Mouse (Mus musculus) C3H10T1/2 (cell line): ENCODE results near the gene Mrpl21. TPM values are rescaled to one million over a fixed set of nuclear protein-coding genes. Genes with fewer than 3 reads are reported as not detected.

Experiments
- polyA plus RNA-seq, 2 experiments: library from polyadenylated mRNA; unstranded; fragments of >200 nt; fragmentation: generic; extraction: Trizol; gene quantifications; one replicate each; pipeline ENCODE4 v1.2.1; 2012; ENCODE audit warnings: missing spikeins in 2 of 2

Gene Mrpl21
- 10 to 100 TPM; 47.8 to 86.3 TPM for polyA plus RNA-seq

DNA sequence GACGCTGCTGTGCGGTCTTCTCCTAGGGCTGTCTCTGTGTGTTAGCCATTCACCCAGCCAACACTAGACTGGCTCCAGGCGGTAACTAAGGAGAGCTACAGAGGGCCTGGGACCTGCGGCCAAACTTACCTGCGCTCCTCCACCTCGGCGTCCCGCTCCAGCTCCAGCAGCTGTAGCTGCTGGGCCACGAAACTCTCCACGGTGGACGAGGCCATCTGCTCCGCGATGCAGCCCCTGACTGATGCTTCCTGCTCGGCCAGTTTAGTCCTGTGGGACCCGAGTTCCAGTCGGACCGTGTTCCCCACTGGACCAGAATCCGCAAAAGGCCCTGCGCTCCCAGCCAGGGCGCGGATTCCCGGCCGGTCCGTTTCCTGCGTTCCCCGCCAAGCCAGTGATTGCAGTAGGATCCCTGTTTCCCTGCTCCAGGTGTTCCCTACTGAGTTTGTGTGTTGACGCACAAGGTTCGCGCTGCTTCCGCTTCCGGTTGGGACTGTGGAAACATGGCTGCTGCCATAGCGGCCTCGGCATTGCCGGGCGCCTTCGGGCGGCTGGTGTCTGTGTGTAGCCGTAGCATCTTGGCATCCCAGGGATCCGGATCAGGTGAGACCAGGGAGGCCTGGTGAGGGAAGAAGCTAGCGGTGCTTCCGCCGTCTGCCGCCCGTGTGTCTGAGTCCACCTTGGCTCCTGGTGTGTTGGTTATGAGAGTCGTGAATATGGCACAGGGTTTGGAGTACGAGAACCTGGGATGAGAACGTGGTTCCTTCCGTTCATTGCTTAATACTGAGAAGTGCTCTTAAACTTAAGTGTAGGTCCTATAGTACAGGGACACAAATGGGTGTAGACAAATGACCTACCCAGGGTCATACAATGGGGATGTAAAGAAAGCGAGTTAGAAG lies at the start of gene Mrpl21, which contains the start of gene Ighmbp2:
Gene Mrpl21 (plus strand): TSS at position 330 of the 896 bp plus-strand sequence.
Gene Ighmbp2 (minus strand): TSS at position 446 of the 896 bp plus-strand sequence.

DNA sequence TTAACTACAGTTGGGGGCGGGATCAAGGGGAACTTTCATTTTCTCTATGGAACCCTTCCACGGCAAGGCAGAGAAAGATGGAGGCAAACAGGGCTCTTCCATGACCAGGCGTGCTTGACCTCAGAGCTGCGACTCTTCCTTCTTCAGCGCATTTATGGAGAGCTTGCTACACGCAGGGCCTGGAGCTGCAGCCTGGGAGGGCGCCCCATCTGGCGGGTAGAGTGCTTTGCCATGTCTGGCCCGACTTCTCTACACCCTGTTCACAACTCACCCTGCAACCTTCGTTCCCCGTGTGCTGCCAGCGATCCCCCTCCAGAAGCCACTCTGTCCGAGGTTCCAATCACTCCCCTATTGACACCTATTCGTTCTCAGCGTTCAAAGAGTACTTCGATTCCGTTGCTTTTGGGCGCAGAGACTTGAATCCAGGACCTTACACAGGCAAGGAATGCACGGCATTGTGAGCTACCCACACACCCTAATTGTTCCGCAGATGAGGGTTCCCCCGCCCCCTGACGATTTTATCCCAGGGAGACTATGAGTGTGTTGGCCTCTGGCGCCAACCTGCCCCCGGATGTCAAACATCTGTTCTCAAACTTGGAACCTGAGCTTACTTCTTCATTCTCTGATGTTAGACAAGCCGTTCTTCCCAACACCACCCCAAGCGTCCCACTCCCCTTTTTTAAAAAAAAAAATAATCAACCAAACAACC lies 39.7 kb downstream of the Mrpl21 start, which contains the start of gene Cpt1a:
Gene Cpt1a (plus strand): TSS at position 74 of the 709 bp plus-strand sequence.

Other genes with a start within 250 kb of the Mrpl21 start
- gene Ighmbp2, start 116 bp downstream of the Mrpl21 start, polyA plus RNA-seq = 1 to 10 TPM; 2.8 to 8.4 TPM
- gene Cpt1a, start 39.4 kb downstream of the Mrpl21 start, polyA plus RNA-seq = 10 to 100 TPM in 1 of 2 experiments, 1 to 10 TPM in 1; 6.4 to 52.6 TPM
- gene Tesmin, start 106.0 kb downstream of the Mrpl21 start, polyA plus RNA-seq = under 1 TPM; 0.04 to 0.34 TPM
- not detected for gene Gal, start 131.6 kb downstream of the Mrpl21 start, polyA plus RNA-seq